Mouse (Mus musculus): Measurements from ENCODE around the gene Exoc3l. TPM values are rescaled to one million over a fixed set of nuclear protein-coding genes. Genes with fewer than 3 reads are reported as not detected.

Gene Exoc3l
- total RNA-seq, 2 experiments from 2014 or later: 0.79 to 1.8 TPM

- DNase-seq (ENCODE audit: low spot score in 2 of 2): no peak
- intact Hi-C loops (cut with DNase I): no loop called here
These were observed 20.5 kb downstream of the Exoc3l start for GRCm38 (mm10) chr8:105275387-105275786.

GRCm38 (mm10) chr8:105270916-105271186, 25.1 kb downstream of the Exoc3l start:
- intact Hi-C loops (cut with DNase I): no loop called here
- no peak for DNase-seq (ENCODE audit: low spot score in 2 of 2)

- DNase-seq (ENCODE audit: low spot score in 2 of 2): no peak
- intact Hi-C loops (cut with DNase I): no loop called here
These were observed 25.6 kb downstream of the Exoc3l start for GRCm38 (mm10) chr8:105270101-105270915.

GRCm38 (mm10) chr8:105269461-105269947, 26.4 kb downstream of the Exoc3l start, which contains the start of gene Hsf4:
Gene Hsf4, plus strand, starts transcription at chr8:105269801.
- intact Hi-C loops (cut with DNase I): no loop called here
- peak; percentile 54 to 74 for DNase-seq (ENCODE audit: low spot score in 2 of 2)

- no peak for DNase-seq (ENCODE audit: low spot score in 2 of 2)
- intact Hi-C loops (cut with DNase I): no loop called here
These were observed 26.8 kb downstream of the Exoc3l start for GRCm38 (mm10) chr8:105269075-105269458.

- peak; percentile 87 to 90 for DNase-seq (ENCODE audit: low spot score in 2 of 2)
- intact Hi-C loops (cut with DNase I): no loop called here
These were observed 27.4 kb downstream of the Exoc3l start for GRCm38 (mm10) chr8:105268342-105269074.

GRCm38 (mm10) chr8:105266775-105267174, 29.1 kb downstream of the Exoc3l start:
- intact Hi-C loops (cut with DNase I): no loop called here
- no peak for DNase-seq (ENCODE audit: low spot score in 2 of 2)

GRCm38 (mm10) chr8:105265128-105265527, 30.8 kb downstream of the Exoc3l start:
- intact Hi-C loops (cut with DNase I): no loop called here
- no peak for DNase-seq (ENCODE audit: low spot score in 2 of 2)

- DNase-seq (ENCODE audit: low spot score in 2 of 2): peak in 1 of 2 experiments; percentile 48
- intact Hi-C loops (cut with DNase I): no loop called here
These were observed 31.6 kb downstream of the Exoc3l start, which contains the start of the genes Tradd and Fbxl8 for GRCm38 (mm10) chr8:105264024-105264982. Gene Tradd, minus strand, starts transcription at chr8:105264609. Gene Fbxl8, plus strand, starts transcription at chr8:105264648.

- no peak for DNase-seq (ENCODE audit: low spot score in 2 of 2)
- intact Hi-C loops (cut with DNase I): no loop called here
These were observed 32.5 kb downstream of the Exoc3l start for GRCm38 (mm10) chr8:105263244-105263912.

- DNase-seq (ENCODE audit: low spot score in 2 of 2): no peak
- intact Hi-C loops (cut with DNase I): no loop called here
These were observed 34.4 kb downstream of the Exoc3l start for GRCm38 (mm10) chr8:105261326-105261980.

GRCm38 (mm10) chr8:105260371-105261099, 35.4 kb downstream of the Exoc3l start:
- DNase-seq (ENCODE audit: low spot score in 2 of 2): no peak
- intact Hi-C loops (cut with DNase I): no loop called here

- intact Hi-C loops (cut with DNase I): no loop called here
- DNase-seq (ENCODE audit: low spot score in 2 of 2): peak; percentile 68 to 69
These were observed 36.1 kb downstream of the Exoc3l start for GRCm38 (mm10) chr8:105259721-105260320.

- intact Hi-C loops (cut with DNase I): no loop called here
- peak; percentile 30 to 45 for DNase-seq (ENCODE audit: low spot score in 2 of 2)
These were observed 36.8 kb downstream of the Exoc3l start for GRCm38 (mm10) chr8:105258911-105259720.

- intact Hi-C loops (cut with DNase I): no loop called here
- no peak for DNase-seq (ENCODE audit: low spot score in 2 of 2)
These were observed 38.4 kb downstream of the Exoc3l start for GRCm38 (mm10) chr8:105257318-105258114.

GRCm38 (mm10) chr8:105254966-105255350, 40.9 kb downstream of the Exoc3l start, which contains the start of gene B3gnt9:
Gene B3gnt9, minus strand, starts transcription at chr8:105255153.
- peak in 1 of 2 experiments; percentile 21 for DNase-seq (ENCODE audit: low spot score in 2 of 2)
- intact Hi-C loops (cut with DNase I): loop anchor here (5.0 kb wide), 1 partner anchor 32 kb away; the partner anchor contains the start of gene 4931428F04Rik
